Mouse (Mus musculus) cerebellum, postnatal 4 days (tissue): ENCODE measurements around the gene Tmem151b.

ENCODE experiments used
- DNase-seq, 2 experiments: peaks; one replicate each; pipeline ENCODE4 v3.0.0; 2022; ENCODE audit warnings: low spot score in 2 of 2, mixed read lengths in 1 of 2

Gene Tmem151b

GRCm38 (mm10) chr17:45584096-45584896 lies 34.8 kb upstream of the Tmem151b start:
- peak; percentile 63 to 88 for DNase-seq

- no peak for DNase-seq
Observed at GRCm38 (mm10) chr17:45582715-45583355, 33.4 kb upstream of the Tmem151b start.

GRCm38 (mm10) chr17:45582188-45582587 lies 32.7 kb upstream of the Tmem151b start:
- DNase-seq, result no peak

DNA sequence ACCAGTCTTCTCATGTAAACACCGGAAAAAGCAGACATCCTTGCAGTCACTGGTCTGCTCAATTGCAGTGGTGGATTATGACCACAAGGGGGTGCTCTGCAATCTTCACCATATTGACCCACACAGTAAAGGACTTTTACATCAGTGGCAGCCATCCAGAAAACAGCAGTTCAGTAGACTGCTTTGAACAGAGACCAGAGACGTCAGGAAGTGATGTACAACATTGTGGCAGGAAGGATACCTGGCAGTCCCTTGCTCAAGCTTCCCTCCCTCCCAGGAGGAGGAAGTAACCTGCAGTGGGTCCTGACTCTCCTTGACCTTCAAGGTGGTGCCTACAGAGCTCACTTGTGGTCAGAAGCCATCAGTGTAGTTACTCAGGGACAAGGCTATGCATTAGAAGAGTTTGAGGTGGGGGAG lies 32.1 kb upstream of the Tmem151b start:
- DNase-seq, result peak in 1 of 2 experiments; percentile 72

GRCm38 (mm10) chr17:45580958-45581477 lies 31.5 kb upstream of the Tmem151b start:
- DNase-seq, result no peak

- no peak for DNase-seq
Observed at GRCm38 (mm10) chr17:45579554-45579953, 30.1 kb upstream of the Tmem151b start.

- DNase-seq, result no peak
Observed at GRCm38 (mm10) chr17:45578843-45579242, 29.4 kb upstream of the Tmem151b start.

- no peak for DNase-seq
Observed at GRCm38 (mm10) chr17:45578242-45578641, 28.8 kb upstream of the Tmem151b start.

- no peak for DNase-seq
Observed at GRCm38 (mm10) chr17:45575123-45575897, 25.8 kb upstream of the Tmem151b start.

DNA sequence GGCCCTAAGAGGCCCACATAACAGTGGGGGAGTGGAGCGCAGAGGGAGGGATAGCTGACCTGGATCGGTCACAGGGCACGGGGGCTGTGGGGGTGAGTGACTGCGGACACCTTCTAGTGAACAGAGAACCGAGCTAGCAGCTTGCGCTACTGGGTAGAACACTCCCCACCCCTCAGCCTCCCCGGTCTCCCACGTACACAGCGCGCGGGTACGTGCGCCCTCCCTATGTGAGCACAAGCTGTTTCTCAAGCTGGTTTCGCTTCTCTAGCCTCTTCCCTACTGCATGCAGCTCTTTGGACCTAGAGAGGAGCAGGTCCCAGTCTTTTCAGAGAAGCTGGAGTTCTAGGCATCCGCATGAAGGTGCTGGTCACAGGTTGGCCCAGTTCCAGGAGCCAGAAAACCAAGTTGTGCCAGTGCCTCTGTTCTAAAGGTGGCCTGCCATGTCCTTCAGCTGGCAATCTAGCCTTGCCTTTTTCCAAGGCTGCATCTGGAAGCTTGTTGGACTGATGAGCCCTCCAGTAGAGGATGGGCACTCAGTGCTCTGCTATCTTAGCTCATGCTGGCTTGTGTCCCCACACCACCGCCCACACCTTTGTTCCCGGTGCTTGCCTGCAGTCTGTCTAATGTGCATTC lies 24.8 kb upstream of the Tmem151b start:
- peak in 1 of 2 experiments; percentile 72 for DNase-seq

- DNase-seq, result peak; percentile 93 to 95
Observed at GRCm38 (mm10) chr17:45573780-45574123, 24.3 kb upstream of the Tmem151b start.

- DNase-seq, result peak; percentile 99
Observed at GRCm38 (mm10) chr17:45573087-45573779, 23.8 kb upstream of the Tmem151b start, which contains the start of gene Hsp90ab1. Hsp90ab1 (minus strand) TSS chr17:45573271.

GRCm38 (mm10) chr17:45572103-45573086 lies 22.9 kb upstream of the Tmem151b start:
- DNase-seq, result peak; percentile 62 to 80

DNA sequence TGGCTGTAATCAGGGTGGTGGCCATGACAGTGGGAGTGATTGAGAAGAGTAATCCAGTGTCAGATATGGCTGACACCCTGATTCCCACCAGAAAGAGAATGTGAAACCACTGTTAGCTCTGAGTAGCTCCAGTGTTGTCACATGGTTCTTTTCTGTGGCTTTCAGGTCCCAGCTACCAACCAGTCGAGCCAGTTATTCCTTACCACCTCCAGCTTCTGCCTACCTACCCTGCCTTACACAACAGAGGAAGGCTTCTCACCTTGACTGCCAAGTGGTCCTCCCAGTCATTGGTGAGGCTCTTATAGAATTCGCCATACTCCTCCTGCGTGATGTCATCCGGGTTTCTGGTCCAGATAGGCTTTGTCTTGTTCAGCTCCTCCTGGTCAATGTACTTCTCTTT lies 20.5 kb upstream of the Tmem151b start:
- no peak for DNase-seq

DNA sequence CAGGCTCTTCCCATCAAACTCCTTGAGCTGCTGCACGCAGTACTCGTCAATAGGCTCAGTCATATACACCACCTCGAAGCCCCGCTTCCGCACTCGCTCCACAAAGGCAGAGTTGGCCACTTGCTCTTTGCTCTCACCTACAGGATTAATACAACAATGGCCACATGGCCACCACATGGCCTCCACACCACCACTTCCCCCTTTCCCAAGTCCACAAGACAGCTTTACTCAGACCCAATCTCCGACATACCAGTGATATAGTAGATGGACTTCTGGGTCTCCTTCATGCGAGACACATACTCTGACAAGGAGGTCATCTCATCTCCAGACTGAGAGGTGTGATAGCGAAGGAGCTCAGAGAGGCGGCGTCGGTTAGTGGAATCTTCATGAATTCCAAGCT lies 19.5 kb upstream of the Tmem151b start:
- no peak for DNase-seq

DNA sequence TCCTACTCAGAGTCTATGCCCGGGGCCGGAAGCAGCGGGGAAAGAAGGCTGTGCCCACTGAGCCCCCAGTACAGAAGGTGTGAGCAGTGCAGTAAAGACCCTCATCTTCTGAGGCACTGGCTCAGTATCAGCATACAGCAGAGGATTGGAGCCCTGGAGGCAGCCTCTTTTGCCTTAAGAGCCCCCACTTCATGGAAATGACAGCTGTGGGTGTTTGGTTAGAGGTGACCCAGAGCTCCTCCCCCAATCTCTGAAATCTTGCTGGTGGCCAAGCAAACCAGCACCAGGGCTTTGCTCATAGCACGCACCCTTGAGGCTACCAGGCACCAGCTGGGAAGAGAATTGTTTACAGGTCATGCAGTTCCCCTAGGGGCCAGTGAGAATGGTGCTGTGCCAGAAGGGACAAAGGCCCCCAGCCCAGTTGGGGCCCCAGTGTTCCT lies 17.7 kb upstream of the Tmem151b start:
- DNase-seq, result no peak

DNA sequence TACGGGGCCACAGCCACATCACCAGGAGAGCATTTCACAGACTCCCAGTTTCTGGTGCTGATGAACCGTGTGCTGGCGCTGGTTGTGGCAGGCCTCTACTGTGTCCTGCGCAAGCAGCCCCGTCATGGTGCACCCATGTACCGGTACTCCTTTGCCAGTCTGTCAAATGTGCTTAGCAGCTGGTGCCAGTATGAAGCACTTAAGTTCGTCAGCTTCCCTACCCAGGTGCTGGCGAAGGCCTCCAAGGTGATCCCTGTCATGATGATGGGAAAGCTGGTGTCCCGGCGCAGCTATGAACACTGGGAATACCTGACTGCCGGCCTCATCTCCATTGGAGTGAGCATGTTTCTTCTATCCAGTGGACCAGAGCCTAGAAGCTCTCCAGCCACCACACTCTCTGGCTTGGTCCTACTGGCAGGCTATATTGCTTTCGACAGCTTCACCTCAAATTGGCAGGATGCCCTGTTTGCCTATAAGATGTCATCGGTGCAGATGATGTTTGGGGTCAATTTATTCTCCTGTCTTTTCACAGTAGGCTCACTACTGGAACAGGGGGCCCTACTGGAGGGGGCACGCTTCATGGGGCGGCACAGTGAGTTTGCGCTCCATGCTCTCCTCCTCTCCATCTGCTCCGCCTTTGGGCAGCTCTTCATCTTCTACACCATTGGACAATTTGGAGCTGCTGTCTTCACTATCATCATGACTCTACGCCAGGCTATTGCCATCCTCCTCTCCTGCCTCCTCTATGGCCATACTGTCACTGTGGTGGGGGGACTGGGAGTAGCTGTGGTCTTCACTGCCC lies 17.1 kb upstream of the Tmem151b start:
- DNase-seq, result no peak

DNA sequence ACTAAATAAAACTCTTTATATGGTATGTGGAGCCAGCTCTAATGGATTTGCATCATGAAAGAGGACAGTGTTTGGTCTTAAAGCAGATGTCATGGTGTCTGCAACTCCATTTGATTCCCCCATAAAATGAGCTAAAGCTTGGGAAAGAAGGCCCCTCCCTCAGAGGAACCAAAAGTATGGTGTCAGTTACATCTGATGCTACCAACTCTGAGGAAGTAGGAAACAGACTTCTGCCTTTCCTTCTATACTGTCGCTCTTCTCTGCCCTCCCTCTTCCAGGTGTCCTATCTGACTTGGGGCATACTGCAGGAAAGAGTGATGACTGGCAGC lies 16.5 kb upstream of the Tmem151b start:
- DNase-seq, result no peak

DNA sequence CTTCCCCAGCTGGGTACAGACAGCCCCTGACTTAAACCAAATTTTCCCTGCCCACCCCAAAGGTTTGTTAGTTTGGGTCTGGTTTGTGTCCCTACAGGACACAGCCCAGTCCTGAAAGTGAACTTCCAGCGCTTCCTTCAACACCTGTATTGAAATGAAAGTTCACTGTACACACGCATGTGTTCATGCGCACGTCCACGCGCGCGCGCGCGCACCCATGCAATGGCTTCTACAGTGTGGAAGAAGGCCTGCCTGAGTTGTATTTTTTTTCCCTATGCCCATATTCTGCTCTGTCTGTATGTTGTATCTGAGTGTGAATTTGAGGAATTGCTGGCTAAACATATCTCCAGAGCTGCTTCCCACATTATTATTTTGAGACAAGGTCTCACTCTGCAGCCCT lies 15.6 kb upstream of the Tmem151b start:
- no peak for DNase-seq
